Mouse (Mus musculus) lung, embryonic 14.5 days (tissue): Measurements from ENCODE around the gene Sostdc1. TPM values are rescaled to one million over a fixed set of nuclear protein-coding genes. Genes with fewer than 3 reads are reported as not detected.

ENCODE experiments used
- ATAC-seq: fragments of 200-750 bp; cut with Nextera tagmentation; 2 replicates; pipeline ENCODE4 v1.8.0; 2017; ENCODE audit warnings: mild to moderate bottlenecking, moderate TSS enrichment, moderate library complexity; ENCODE audit not compliant: insufficient read depth
- DNase-seq: peaks from one replicate; pipeline ENCODE4 v3.0.0-alpha.2; 2015
- H3K27ac ChIP-seq: fragments of 300-500 bp; sonication (generic); 2 replicates; pipeline ENCODE4 v1.5.1; 2014; ENCODE audit warnings: low read depth, mild to moderate bottlenecking, moderate library complexity
- H3K27me3 ChIP-seq: fragments of 300-500 bp; sonication (generic); 2 replicates; pipeline ENCODE4 v1.6.1; 2014; ENCODE audit warnings: low read length, control low read depth; ENCODE audit not compliant: insufficient read depth
- H3K36me3 ChIP-seq: fragments of 300-500 bp; sonication (generic); 2 replicates; pipeline ENCODE4 v1.6.1; 2014; ENCODE audit warnings: control low read depth; ENCODE audit not compliant: insufficient read depth
- H3K4me1 ChIP-seq: fragments of 300-500 bp; sonication (generic); 2 replicates; pipeline ENCODE4 v1.6.1; 2014; ENCODE audit warnings: antibody characterized with exemption, control low read depth; ENCODE audit not compliant: insufficient read depth
- H3K4me2 ChIP-seq: fragments of 300-500 bp; sonication (generic); 2 replicates; pipeline ENCODE4 v1.6.1; 2014; ENCODE audit warnings: mild to moderate bottlenecking
- H3K4me3 ChIP-seq: fragments of 300-500 bp; sonication (generic); 2 replicates; pipeline ENCODE4 v1.5.1; 2014; ENCODE audit warnings: low read depth, low read length
- H3K9ac ChIP-seq: fragments of 300-500 bp; sonication (generic); 2 replicates; pipeline ENCODE4 v1.6.1; 2014
- H3K9me3 ChIP-seq: fragments of 300-500 bp; sonication (generic); 2 replicates; pipeline ENCODE4 v1.6.1; 2016; ENCODE audit warnings: low read depth, low read length, control low read depth
- CTCF ChIP-seq: IDR thresholded peaks from 2 replicates; pipeline ENCODE4 v1.5.1; 2016; ENCODE audit warnings: antibody characterized with exemption, low read depth
- WGBS: fragments of 180-500 bp; shearing (Covaris S2); extraction: QIAGEN DNeasy Blood & Tissue Kit; methylation state at CpG from one replicate; pipeline ENCODE4 v1.1.7; 2014; 5-methylcytosine and 5-hydroxymethylcytosine counted together
- polyA plus RNA-seq: library from polyadenylated mRNA; unstranded; fragments of >200 nt; fragmentation: Nextera tagmentation; extraction: Ambion mirVana; gene quantifications from 2 replicates; pipeline ENCODE4 v1.2.1, GENCODE M21; 2014

Gene Sostdc1
- 0.68 and 1.3 TPM in 2 replicates for polyA plus RNA-seq

DNA sequence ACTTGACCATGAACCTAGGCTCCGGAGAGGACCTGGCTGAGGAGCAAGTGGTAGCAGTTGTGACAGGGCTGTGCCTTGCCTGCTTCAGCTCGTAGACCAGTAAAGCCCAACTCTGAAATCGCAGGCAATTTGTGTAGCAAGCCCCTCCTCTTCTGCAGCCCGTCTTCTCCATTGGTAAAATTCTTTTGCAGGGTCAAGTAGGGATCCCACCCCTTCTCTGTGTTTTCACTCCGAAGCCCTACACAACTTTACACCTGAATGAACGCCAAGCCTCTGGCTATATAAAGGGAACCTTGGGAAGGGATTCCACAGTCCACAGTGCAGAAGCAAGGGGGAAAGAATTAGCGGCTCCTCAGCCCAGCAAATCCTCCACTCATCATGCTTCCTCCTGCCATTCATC is at the start of gene Sostdc1:
Gene Sostdc1, plus strand, starts transcription at position 224 of the 400 bp plus-strand sequence.
- no peak within 1 kb of the TSS for H3K9ac ChIP-seq
- ATAC-seq (peak; percentile 44; the same call in 1 of the 2 replicates), DNase-seq (peak; percentile 61)
- H3K36me3 ChIP-seq: no peaks in the 10 kb centered on the region
- H3K27ac ChIP-seq: no peak within 1 kb of the TSS; the same call in 1 of the 2 replicates
- 10% methylated on average over 7 of the region's 7 CpGs for WGBS
- no peak within 1 kb of the TSS for H3K4me3 ChIP-seq
- H3K4me2 ChIP-seq: peak within 1 kb of the TSS; percentile 43
- no peak for TF ChIP-seq CTCF
- no peaks in the 10 kb centered on the region for H3K27me3 ChIP-seq
- no peaks in the 10 kb centered on the region for H3K9me3 ChIP-seq
- 0 out of 2 replicates have a peak, but pooled peaks cover 2% of the 10 kb centered on the region for H3K4me1 ChIP-seq

DNA sequence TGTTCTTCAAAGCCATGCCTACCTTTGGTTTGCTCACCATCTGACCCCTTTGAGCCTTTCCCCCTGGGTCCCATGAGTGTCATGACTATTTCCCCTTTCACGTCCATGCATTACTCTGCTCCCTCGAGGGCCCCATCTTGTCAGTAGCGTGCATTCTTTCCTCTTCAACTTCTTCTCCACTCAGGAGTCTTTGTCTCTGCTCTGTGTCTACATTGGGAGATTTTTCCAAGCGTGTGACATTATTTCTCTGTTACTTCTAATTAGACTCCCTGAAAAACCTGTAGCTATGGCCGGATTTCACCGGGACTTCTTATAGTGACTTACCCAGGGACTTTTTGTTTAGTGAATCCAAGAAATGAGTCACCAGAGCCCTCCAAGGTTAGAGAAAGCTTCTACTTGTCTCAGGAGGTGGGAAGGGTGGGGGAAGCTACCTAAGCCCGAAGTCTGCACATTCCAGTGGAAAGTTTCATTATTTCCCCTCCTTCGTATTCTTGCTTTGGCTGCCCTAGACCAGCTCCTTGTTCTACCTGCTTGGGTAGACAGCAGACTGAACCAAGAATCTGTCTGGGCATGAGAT is 46.2 kb upstream of the Sostdc1 start:
- H3K4me1 ChIP-seq: no peaks in the 10 kb centered on the region
- H3K27me3 ChIP-seq: no peaks in the 10 kb centered on the region
- no peak for ATAC-seq
- no peak overlapping the region for H3K4me3 ChIP-seq
- H3K9ac ChIP-seq: no peak overlapping the region
- H3K9me3 ChIP-seq: no peaks in the 10 kb centered on the region
- WGBS: 82% methylated on average over 8 of the region's 8 CpGs
- H3K36me3 ChIP-seq: no peaks in the 10 kb centered on the region
- H3K4me2 ChIP-seq: no peak overlapping the region
- DNase-seq: no peak
- no peak for TF ChIP-seq CTCF
- H3K27ac ChIP-seq: no peak overlapping the region

DNA sequence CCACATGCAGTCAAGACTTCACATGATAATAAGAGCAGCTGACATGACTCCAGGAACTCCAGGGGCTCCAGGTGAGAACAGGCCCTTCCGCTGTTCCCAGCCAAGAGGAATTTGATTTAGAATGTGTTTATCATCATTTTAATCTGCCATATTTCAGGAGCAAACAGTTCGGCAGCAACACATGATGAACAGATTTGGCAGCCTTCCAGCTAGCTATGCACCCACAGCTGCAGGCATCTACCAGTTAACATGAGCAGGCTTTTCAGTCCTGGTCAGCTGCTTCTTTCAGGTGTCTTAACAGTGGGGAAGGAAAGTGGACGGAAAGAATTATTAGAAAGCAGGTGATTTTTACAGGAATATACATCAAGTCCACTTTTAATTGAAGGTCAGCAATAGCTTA is 39.1 kb upstream of the Sostdc1 start:
- H3K4me2 ChIP-seq: no peak overlapping the region
- no peaks in the 10 kb centered on the region for H3K27me3 ChIP-seq
- H3K9me3 ChIP-seq: no peaks in the 10 kb centered on the region
- no peaks in the 10 kb centered on the region for H3K36me3 ChIP-seq
- H3K4me3 ChIP-seq: no peak overlapping the region
- ATAC-seq: no peak
- H3K9ac ChIP-seq: no peak overlapping the region
- DNase-seq: peak; percentile 38
- no peak overlapping the region for H3K27ac ChIP-seq
- 43% methylated on average over 3 of the region's 3 CpGs for WGBS
- H3K4me1 ChIP-seq: peaks cover 3% of the 10 kb centered on the region; the same call in 1 of the 2 replicates
- TF ChIP-seq CTCF: no peak

DNA sequence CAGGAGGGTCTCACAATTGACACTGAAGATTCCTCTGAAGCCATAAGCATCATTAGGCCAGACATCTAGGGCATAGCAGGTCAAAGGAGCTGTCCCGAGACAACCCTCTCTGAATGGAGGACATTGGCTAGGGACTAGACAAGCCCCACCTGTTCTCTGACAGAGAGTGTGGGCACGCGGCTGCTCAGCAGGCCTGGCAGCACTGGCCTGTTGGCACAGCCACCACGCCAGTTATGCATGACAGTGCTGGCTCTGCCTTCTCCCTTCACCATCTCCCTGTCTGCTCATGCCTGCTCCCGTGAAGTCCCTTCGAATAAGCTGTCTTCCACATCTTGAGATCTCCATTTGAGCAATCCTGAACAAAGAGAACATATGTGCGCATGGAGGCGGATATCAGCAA is 24.3 kb upstream of the Sostdc1 start:
- TF ChIP-seq CTCF: no peak

DNA sequence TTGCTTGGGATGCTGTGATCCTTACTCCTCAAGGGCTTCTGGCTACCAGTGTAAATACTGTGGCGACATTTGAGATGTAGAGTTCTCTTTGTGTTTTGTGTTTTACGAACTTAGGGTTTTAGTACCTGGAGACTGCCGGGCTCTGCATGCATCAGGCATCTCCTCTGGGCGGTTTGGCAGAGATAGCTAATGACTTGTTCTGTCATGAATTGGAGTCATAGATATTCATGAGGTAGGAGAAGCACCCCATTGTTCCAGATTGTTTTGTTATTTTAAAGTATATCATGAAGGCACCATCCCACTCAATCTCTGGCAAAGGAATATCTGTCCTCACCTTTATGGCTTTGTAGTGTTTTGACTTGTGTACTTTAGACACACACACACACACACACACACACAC is 23.5 kb upstream of the Sostdc1 start:
- no peak overlapping the region for H3K9ac ChIP-seq
- H3K27ac ChIP-seq: no peak overlapping the region
- H3K4me3 ChIP-seq: no peak overlapping the region
- DNase-seq: no peak
- no peaks in the 10 kb centered on the region for H3K36me3 ChIP-seq
- no peaks in the 10 kb centered on the region for H3K4me1 ChIP-seq
- WGBS: 74% methylated on average over 4 of the region's 4 CpGs
- H3K9me3 ChIP-seq: no peaks in the 10 kb centered on the region; the same call in 1 of the 2 replicates
- no peak for TF ChIP-seq CTCF
- no peak overlapping the region for H3K4me2 ChIP-seq
- H3K27me3 ChIP-seq: no peaks in the 10 kb centered on the region
- ATAC-seq: no peak

More for the DNA sequence above, 24.3 kb upstream of the Sostdc1 start:
- ATAC-seq (no peak), DNase-seq (no peak)
- no peak overlapping the region for H3K9ac ChIP-seq
- 78% methylated on average over 8 of the region's 8 CpGs for WGBS
- H3K36me3 ChIP-seq: no peaks in the 10 kb centered on the region
- H3K4me2 ChIP-seq: no peak overlapping the region
- no peaks in the 10 kb centered on the region for H3K4me1 ChIP-seq
- H3K9me3 ChIP-seq: no peaks in the 10 kb centered on the region; the same call in 1 of the 2 replicates
- H3K27ac ChIP-seq: no peak overlapping the region
- H3K27me3 ChIP-seq: no peaks in the 10 kb centered on the region
- no peak overlapping the region for H3K4me3 ChIP-seq

DNA sequence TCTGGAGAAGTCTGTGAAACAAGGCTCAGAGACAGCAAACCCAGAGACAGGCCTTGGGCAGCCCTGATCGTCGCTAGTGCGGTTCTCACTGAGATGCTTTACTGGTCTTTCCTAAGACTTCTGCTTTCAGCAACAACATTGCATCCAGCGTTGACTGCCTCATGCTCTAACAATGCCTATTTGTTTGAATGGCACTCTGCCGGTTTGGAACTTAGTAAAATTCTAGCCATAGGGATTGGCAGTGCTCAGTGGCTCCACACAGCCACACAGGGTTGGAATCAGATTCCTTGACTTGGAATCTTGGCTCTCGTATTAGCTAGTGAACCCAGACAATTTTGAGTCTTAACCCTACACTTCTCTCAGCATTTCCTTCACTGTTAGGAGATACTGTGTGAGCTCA is 22.6 kb upstream of the Sostdc1 start:
- H3K9me3 ChIP-seq: no peaks in the 10 kb centered on the region
- 85% methylated on average over 6 of the region's 6 CpGs for WGBS
- ATAC-seq (no peak), DNase-seq (no peak)
- H3K4me1 ChIP-seq: no peaks in the 10 kb centered on the region
- no peak for TF ChIP-seq CTCF
- no peak overlapping the region for H3K27ac ChIP-seq
- H3K4me3 ChIP-seq: no peak overlapping the region
- no peaks in the 10 kb centered on the region for H3K36me3 ChIP-seq
- no peak overlapping the region for H3K9ac ChIP-seq
- no peaks in the 10 kb centered on the region for H3K27me3 ChIP-seq
- H3K4me2 ChIP-seq: no peak overlapping the region

DNA sequence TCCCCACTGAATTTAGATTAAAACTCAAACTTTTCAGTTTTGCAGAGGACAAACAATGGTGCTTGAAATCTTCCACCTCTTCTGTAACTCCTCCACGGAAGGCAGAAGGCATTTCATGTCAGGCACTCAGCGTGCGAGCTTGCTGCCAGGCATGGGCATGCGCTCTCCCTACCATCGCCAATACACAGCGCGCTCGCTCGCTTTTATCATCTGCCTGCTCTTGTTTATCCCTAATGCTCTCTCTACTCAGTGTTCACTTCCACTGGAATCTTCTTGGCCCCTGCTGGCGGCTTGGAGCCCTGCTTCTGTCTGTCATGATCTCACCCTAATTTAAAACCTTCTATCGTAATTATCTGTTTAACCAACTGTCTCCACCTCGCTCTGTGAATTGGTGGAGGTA is 11.6 kb upstream of the Sostdc1 start:
- peak overlapping the region; percentile 48; the same call in 1 of the 2 replicates for H3K27ac ChIP-seq
- H3K36me3 ChIP-seq: no peaks in the 10 kb centered on the region
- TF ChIP-seq CTCF: no peak
- DNase-seq: peak; percentile 67
- H3K4me3 ChIP-seq: no peak overlapping the region
- H3K9me3 ChIP-seq: no peaks in the 10 kb centered on the region
- no peak overlapping the region for H3K9ac ChIP-seq
- H3K27me3 ChIP-seq: no peaks in the 10 kb centered on the region
- WGBS: 63% methylated on average over 12 of the region's 12 CpGs
- peaks cover 4% of the 10 kb centered on the region; the same call in 1 of the 2 replicates for H3K4me1 ChIP-seq
- H3K4me2 ChIP-seq: no peak overlapping the region
- ATAC-seq: peak; percentile 83
